Mouse (Mus musculus): ENCODE results near the gene Crym.

Crym gene

GRCm38 (mm10) chr7:120201771-120202170 is at the start of gene Crym:
Gene Crym (minus strand): TSS chr7:120202111.
- no peak for DNase-seq (ENCODE audit: low read depth, low spot score)

- peak; percentile 5 for DNase-seq (ENCODE audit: low read depth, low spot score)
These were observed 39.2 kb upstream of the Crym start for GRCm38 (mm10) chr7:120241092-120241491.

DNA sequence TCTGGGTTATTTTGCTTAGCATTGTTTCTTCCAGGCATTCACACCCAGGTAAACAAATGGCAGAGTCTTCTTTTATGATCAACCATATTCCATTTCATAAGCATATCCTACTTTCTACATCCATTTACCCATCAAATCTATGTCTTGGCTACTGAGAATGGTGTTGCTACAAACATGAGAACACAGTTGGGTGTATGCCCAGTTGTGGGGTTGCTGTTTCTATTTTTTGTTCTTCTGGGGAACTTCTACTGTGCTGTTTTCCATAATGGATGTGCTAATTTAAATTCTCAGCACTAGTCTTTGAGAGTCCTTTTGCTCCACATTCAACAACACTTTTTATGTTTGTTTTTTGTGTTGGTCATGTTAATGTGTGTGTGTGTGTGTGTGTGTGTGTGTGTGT is 26.6 kb upstream of the Crym start:
- DNase-seq (ENCODE audit: low read depth, low spot score), result no peak

GRCm38 (mm10) chr7:120205989-120206388 is 4.1 kb upstream of the Crym start:
- peak; percentile 63 for DNase-seq (ENCODE audit: low read depth, low spot score)

DNA sequence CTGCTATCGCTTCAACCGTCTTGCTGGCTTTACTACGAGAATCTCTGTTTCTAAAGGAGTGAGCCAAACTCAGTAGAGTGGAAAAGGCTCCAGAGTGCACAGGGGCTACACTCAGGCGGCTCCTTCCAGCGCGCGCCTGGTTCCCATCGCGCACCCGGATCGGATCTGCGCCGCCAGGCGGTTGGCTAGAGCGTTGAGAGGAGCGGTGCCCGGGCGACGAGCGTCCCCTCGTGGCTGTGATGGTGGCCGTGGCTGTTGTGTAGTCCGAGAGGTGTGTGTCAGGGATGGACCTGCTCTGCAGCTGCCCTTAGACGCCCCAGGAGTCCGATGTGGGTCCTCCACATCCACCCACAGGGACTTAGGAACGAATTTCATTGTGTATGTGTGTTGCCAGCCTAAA is 1.9 kb upstream of the Crym start, which contains the start of gene Abca14:
Gene Abca14 (plus strand): TSS at position 173 of the 400 bp plus-strand sequence.
- no peak for DNase-seq (ENCODE audit: low read depth, low spot score)

DNA sequence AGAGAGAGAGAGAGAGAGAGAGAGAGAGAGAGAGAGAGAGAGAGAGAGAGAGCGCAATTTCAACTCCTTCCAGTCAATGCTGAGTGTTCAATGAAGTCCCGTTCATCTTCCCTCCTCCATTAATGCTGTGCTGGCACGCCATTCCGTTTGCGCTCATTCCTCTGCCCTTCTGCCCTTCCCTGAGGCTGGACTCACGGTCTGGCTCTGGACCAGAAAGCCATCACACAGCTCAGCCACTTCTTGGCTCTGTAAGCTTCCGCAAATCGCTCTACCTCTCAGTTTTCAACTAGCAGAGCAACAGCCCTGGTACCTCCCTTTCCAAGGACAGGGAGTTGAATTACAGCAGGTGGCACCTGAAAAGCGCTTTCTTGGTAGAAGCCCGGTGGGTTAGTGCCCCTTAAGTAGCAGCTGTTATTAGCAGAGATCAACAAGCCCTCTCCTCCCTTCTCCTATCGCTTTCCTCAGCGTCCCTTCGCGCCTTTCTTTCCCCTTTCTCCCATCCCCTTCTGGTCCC is 623 bp downstream of the Crym start:
- no peak for DNase-seq (ENCODE audit: low read depth, low spot score)

- no peak for DNase-seq (ENCODE audit: low read depth, low spot score)
These were observed 6.7 kb downstream of the Crym start for GRCm38 (mm10) chr7:120195207-120195606.

DNA sequence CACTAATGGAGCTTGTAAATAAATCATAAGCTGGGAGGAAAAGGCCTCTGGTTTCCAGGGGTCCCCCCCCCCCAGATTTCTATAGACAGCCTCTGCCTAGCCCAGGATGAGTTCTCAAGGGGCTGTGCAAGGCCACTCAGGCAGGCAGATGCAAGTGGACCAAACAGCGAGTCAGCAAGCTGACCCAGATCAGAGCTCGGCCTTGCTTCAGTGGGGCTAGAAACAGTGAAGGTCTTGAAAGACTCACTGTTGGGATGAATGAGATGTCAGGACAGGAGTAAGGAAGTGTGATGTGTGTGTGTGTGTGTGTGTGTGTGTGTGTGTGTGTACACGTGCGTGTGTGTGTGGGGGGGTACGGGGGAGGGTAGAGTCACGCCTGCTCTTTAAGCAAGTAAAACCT is 9.1 kb downstream of the Crym start:
- DNase-seq (ENCODE audit: low read depth, low spot score), result no peak

- no peak for DNase-seq (ENCODE audit: low read depth, low spot score)
These were observed 9.7 kb downstream of the Crym start for GRCm38 (mm10) chr7:120192207-120192606.

GRCm38 (mm10) chr7:120190150-120190665 is 11.7 kb downstream of the Crym start:
- DNase-seq (ENCODE audit: low read depth, low spot score), result no peak

GRCm38 (mm10) chr7:120189369-120190149 is 12.4 kb downstream of the Crym start:
- no peak for DNase-seq (ENCODE audit: low read depth, low spot score)

DNA sequence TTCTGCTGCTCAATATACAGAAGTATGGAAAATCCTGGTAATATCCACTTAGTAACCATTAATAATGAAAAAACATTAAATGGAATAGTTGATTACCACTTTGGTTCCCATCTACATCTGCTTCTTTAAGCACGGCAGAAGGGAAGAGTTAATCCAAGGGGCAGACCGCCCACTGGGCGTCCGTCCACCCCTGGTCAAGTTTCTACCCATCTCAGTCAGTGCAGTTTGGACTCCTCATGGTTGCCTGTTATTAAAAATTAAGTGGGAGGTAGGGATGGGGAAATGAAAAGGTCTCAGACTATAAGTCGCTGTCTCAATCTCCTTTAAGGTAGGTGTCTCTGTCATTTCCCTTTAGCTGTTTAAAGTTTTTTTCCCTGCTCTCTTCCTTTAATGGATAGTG is 13.0 kb downstream of the Crym start:
- DNase-seq (ENCODE audit: low read depth, low spot score), result no peak

GRCm38 (mm10) chr7:120182891-120183290 is 19.0 kb downstream of the Crym start:
- no peak for DNase-seq (ENCODE audit: low read depth, low spot score)

DNA sequence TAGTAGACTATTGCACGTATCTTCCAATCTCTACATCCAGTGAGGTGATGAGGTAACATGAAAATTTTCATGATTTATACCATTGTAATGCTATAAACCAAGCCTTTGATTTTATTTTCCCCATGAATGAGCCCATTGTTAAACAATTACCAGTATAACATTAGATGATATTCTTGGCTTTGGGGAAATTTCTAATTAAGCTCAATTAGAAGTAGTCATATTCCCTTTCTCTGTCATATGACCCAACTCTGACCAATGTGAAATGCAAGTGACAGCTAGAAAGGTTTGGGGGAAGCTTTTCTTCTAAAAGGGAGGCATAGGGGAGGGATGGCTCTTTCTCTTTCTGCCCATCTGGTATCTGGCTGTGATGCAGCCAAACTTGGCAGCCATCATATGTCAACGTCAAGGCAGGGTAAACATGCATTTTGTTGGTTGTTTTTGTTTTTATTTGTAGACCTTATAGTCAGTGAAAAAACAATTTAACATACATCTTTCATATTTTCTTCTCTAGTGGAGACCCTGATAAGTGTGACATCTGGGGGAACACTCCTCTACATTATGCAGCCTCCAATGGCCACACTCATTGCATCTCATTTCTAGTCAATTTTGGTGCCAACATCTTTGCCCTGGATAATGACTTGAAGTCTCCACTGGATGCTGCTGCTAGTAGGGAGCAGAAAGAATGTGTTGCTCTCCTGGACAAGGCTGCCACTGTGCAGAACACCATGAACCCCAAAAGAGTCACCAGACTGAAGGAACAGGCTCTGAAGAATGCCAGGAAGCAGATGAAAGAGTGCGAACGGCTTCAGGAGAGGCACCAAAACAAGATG is 20.3 kb downstream of the Crym start:
- DNase-seq (ENCODE audit: low read depth, low spot score), result no peak

DNA sequence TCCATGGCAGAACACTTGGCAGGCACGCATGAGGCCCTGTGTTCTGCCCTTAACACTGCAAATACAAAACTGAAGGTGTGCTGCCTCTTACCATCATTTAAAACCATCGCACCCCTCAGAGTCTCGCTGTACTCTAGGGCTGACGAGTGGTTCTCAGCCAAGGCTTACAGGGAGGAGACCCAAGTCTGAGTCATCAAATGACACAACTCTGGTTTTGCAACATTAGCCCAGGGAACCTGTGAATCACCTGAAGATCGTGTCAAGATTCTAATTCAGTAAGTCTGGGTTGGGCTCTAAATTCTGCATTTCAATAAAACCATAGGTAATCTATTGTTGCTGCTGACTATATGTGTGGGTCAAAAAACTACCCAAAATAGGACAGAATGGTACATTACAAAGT is 21.4 kb downstream of the Crym start:
- no peak for DNase-seq (ENCODE audit: low read depth, low spot score)

DNA sequence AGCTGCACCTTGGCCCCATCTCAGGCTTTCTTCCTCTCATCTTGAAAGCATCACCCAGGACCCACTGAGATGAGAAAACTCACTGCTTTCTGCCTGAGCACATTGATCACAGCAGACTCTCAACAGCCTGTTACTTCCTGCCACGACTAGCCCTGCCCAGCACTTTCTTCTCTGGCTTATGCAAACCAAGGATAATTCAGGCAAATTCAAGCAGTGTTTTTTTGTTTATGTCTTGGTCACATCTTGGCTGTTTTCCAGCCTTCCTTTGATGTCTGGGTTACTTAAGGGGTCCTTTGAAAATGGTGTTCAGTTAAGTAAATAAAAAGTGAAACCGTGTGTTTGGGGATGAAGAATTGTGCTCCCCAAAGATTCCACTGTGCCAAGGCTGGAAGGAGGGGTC is 23.0 kb downstream of the Crym start:
- no peak for DNase-seq (ENCODE audit: low read depth, low spot score)

DNA sequence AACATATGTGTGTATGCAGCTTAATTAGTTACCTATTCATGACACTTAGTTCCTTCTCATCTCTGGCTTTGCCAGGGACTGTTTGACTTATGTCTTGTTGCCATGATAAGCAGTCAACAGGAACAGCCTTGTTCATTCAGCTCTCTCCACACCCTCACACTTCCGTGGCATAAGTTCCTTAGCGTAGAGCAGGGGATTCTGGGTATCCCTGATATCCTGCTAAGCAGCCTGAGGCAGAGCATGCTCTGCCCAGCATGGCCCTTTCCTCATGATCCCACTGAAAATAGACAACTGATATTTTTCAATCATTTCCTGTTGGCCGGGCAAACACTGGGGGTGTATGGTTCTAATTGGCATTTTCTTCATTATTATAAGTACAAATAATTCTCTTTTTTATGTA is 24.3 kb downstream of the Crym start:
- no peak for DNase-seq (ENCODE audit: low read depth, low spot score)

GRCm38 (mm10) chr7:120174723-120175504 is 27.0 kb downstream of the Crym start:
- no peak for DNase-seq (ENCODE audit: low read depth, low spot score)

GRCm38 (mm10) chr7:120173603-120174244 is 28.2 kb downstream of the Crym start, which contains the start of gene Anks4b:
Gene Anks4b (plus strand): TSS chr7:120173858.
- DNase-seq (ENCODE audit: low read depth, low spot score), result no peak

DNA sequence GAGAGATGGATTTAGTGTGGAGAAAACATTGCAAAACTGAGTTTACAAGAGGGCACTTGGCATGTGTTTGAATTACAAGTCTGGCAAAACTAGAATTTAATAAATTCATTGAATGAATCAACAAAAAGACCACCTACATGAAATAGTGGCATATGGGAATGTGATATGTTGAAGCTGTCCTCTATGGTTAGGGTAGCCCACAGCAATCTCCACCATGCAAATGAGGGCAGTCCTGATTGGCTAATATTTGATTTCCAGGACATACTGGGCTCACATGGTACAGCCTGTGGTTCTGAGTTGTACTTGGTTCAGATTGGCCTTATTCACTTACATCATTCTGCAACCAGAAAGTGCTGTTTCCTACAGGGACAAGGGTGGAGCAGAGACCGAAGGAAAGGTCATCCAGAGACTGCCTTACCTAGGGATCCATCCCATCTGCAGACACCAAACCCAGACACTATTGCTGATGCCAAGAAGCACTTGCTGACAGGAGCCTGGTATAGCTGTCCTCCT is 29.7 kb downstream of the Crym start:
- no peak for DNase-seq (ENCODE audit: low read depth, low spot score)
